Mouse (Mus musculus): ENCODE results near the gene Mal. TPM values are rescaled to one million over a fixed set of nuclear protein-coding genes. Genes with fewer than 3 reads are reported as not detected.

The Mal gene
- 9.3 and 9.9 TPM in 2 replicates for polyA plus RNA-seq (2015; fragmentation: Nextera tagmentation; extraction: Ambion mirVana)

GRCm38 (mm10) chr2:127656086-127656720, at the start of gene Mal:
Gene Mal (minus strand): TSS chr2:127656695.

GRCm38 (mm10) chr2:127586694-127587513, 69.6 kb downstream of the Mal start, which contains the start of the genes Zfp661 and Mrps5:
Gene Zfp661 (minus strand): TSS chr2:127587094.
Gene Mrps5 (plus strand): TSS chr2:127587222.

Other genes starting within 250 kb of the Mal start
- 0.12 and 0.17 TPM in 2 replicates for gene Gpat2, start 231.5 kb downstream of the Mal start, polyA plus RNA-seq (2015; fragmentation: Nextera tagmentation; extraction: Ambion mirVana)
- 52.3 and 83.2 TPM in 2 replicates for gene Fahd2a, start 212.1 kb downstream of the Mal start, polyA plus RNA-seq (2015; fragmentation: Nextera tagmentation; extraction: Ambion mirVana)
- gene Kcnip3, start 134.6 kb downstream of the Mal start, polyA plus RNA-seq (2015; fragmentation: Nextera tagmentation; extraction: Ambion mirVana): 2.4 TPM in 2 replicates
- 0.15 and 0.19 TPM in 2 replicates for gene Prom2, start 115.2 kb downstream of the Mal start, polyA plus RNA-seq (2015; fragmentation: Nextera tagmentation; extraction: Ambion mirVana)
- gene Zfp661, start 69.6 kb downstream of the Mal start, polyA plus RNA-seq (2015; fragmentation: Nextera tagmentation; extraction: Ambion mirVana): 1.7 and 3.1 TPM in 2 replicates
- gene Mrps5, start 69.5 kb downstream of the Mal start, polyA plus RNA-seq (2015; fragmentation: Nextera tagmentation; extraction: Ambion mirVana): 99.7 and 130 TPM in 2 replicates
- 1.2 and 1.5 TPM in 2 replicates for gene Mall, start 73.2 kb upstream of the Mal start, polyA plus RNA-seq (2015; fragmentation: Nextera tagmentation; extraction: Ambion mirVana)
- gene Nphp1, start 132.2 kb upstream of the Mal start, polyA plus RNA-seq (2015; fragmentation: Nextera tagmentation; extraction: Ambion mirVana): 28.5 and 36.5 TPM in 2 replicates
- 270 and 461 TPM in 2 replicates for gene Mtln, start 135.8 kb upstream of the Mal start, polyA plus RNA-seq (2015; fragmentation: Nextera tagmentation; extraction: Ambion mirVana)
- 6.4 and 9.2 TPM in 2 replicates for gene Bub1, start 175.2 kb upstream of the Mal start, polyA plus RNA-seq (2015; fragmentation: Nextera tagmentation; extraction: Ambion mirVana)
- 0.57 and 0.68 TPM in 2 replicates for gene Acoxl, start 182.2 kb upstream of the Mal start, polyA plus RNA-seq (2015; fragmentation: Nextera tagmentation; extraction: Ambion mirVana)